Mouse (Mus musculus) limb, embryonic 10.5 days (tissue): ENCODE data around the gene Ldb1. TPM values are rescaled to one million over a fixed set of nuclear protein-coding genes. Genes with fewer than 3 reads are reported as not detected.

ENCODE experiments used
- DNase-seq: peaks from one replicate; pipeline ENCODE4 v3.0.0-alpha.2; 2017; ENCODE audit warnings: low spot score
- H3K27ac ChIP-seq: fragments of 300-500 bp; sonication (generic); 2 replicates; pipeline ENCODE4 v1.5.1; 2016; ENCODE audit warnings: mild to moderate bottlenecking
- H3K27me3 ChIP-seq: fragments of 300-500 bp; sonication (generic); 2 replicates; pipeline ENCODE4 v1.6.1; 2016; ENCODE audit warnings: low read depth, mild to moderate bottlenecking; ENCODE audit not compliant: poor library complexity, severe bottlenecking
- H3K36me3 ChIP-seq: fragments of 300-500 bp; sonication (generic); 2 replicates; pipeline ENCODE4 v1.6.1; 2016; ENCODE audit warnings: mild to moderate bottlenecking, moderate library complexity
- H3K4me1 ChIP-seq: fragments of 300-500 bp; sonication (generic); 2 replicates; pipeline ENCODE4 v1.6.1; 2016
- H3K4me3 ChIP-seq: fragments of 300-500 bp; sonication (generic); 2 replicates; pipeline ENCODE4 v1.5.1; 2016; ENCODE audit warnings: mild to moderate bottlenecking, moderate library complexity
- H3K9me3 ChIP-seq: fragments of 300-500 bp; sonication (generic); replicated peaks from 2 replicates; pipeline ENCODE4 v1.6.1; 2016; ENCODE audit warnings: mild to moderate bottlenecking
- WGBS: fragments of 180-500 bp; shearing (Covaris S2); methylation state at CpG from one replicate; pipeline ENCODE4 v1.1.7; 2016; 5-methylcytosine and 5-hydroxymethylcytosine counted together
- polyA plus RNA-seq: library from polyadenylated mRNA; unstranded; fragments of >200 nt; fragmentation: Nextera tagmentation; extraction: Ambion mirVana; gene quantifications from 2 replicates; pipeline ENCODE4 v1.2.1, GENCODE M21; 2016

Ldb1 gene
- polyA plus RNA-seq, 1 experiment from 2014 or later: 104 TPM

- Histone ChIP-seq H3K27me3 (no peaks in the 10 kb centered on the region), H3K36me3 (peaks cover 23% of the 10 kb centered on the region), H3K9me3 (no peaks in the 10 kb centered on the region), H3K27ac (peak overlapping the region; percentile 93), H3K4me1 (peaks cover 20% of the 10 kb centered on the region), H3K4me3 (peak overlapping the region; percentile 73)
- peak; percentile 89 for DNase-seq
- WGBS: under 1% methylated on average over 42 of the region's 42 CpGs
Measured at GRCm38 (mm10) chr19:46056947-46057607, 12.1 kb upstream of the Ldb1 start.

DNA sequence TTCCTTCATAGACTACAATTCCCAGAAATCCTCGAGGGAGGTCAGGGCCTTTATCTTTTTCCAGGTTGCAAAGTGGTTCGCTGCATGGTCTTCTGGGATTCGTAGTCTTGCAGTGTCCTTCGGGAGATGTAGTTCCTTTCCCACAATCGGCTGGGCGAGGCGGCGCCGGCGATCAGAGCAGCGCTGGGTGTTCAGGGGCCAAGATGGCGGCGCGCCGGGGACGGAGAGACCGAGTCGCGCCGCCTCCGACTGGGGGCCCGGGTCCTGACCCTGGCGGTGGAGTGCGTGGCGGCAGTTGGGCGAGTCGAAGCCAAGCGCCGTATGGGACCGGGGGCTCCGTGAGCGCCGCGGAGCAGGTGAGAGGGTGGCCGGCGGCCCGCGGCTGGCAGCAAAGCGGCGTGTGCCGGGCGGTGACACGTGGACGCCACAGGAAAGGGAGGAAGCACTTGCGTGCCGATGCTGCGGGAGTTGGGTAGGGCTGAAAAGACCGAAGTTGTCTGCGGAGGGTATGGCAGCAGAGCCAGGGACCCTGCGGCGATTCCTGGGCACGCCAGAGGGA lies 11.5 kb upstream of the Ldb1 start:
- Histone ChIP-seq H3K27ac (peak overlapping the region; percentile 93), H3K4me3 (peak overlapping the region; percentile 73), H3K36me3 (peaks cover 17% of the 10 kb centered on the region), H3K4me1 (peaks cover 20% of the 10 kb centered on the region), H3K27me3 (no peaks in the 10 kb centered on the region), H3K9me3 (no peaks in the 10 kb centered on the region)
- under 1% methylated on average over 52 of the region's 52 CpGs for WGBS
- DNase-seq: peak; percentile 91

GRCm38 (mm10) chr19:46055752-46056387 lies 10.9 kb upstream of the Ldb1 start:
- Histone ChIP-seq H3K9me3 (no peaks in the 10 kb centered on the region), H3K27ac (peak overlapping the region; percentile 93), H3K27me3 (no peaks in the 10 kb centered on the region), H3K36me3 (peaks cover 11% of the 10 kb centered on the region; the same call in 1 of the 2 replicates), H3K4me1 (peaks cover 20% of the 10 kb centered on the region), H3K4me3 (peak overlapping the region; percentile 73)
- DNase-seq: no peak
- 2% methylated on average over 11 of the region's 11 CpGs for WGBS

GRCm38 (mm10) chr19:46050462-46050861 lies 5.4 kb upstream of the Ldb1 start:
- Histone ChIP-seq H3K27me3 (no peaks in the 10 kb centered on the region), H3K27ac (no peak overlapping the region), H3K36me3 (no peaks in the 10 kb centered on the region), H3K4me1 (peaks cover 25% of the 10 kb centered on the region), H3K9me3 (no peaks in the 10 kb centered on the region), H3K4me3 (no peak overlapping the region)
- 83% methylated on average over 2 of the region's 2 CpGs for WGBS
- no peak for DNase-seq

GRCm38 (mm10) chr19:46049129-46049528 lies 4.1 kb upstream of the Ldb1 start:
- peaks cover 31% of the 10 kb centered on the region for H3K4me1 ChIP-seq
- H3K27me3 ChIP-seq: no peaks in the 10 kb centered on the region
- H3K27ac ChIP-seq: no peak overlapping the region
- 73% methylated on average over 4 of the region's 4 CpGs for WGBS
- no peak overlapping the region for H3K4me3 ChIP-seq
- H3K9me3 ChIP-seq: no peaks in the 10 kb centered on the region
- H3K36me3 ChIP-seq: no peaks in the 10 kb centered on the region
- DNase-seq: no peak

- peak overlapping the region; percentile 56; the same call in 1 of the 2 replicates for H3K27ac ChIP-seq
- 44% methylated on average over 2 of the region's 2 CpGs for WGBS
- H3K4me1 ChIP-seq: peaks cover 48% of the 10 kb centered on the region
Measured at GRCm38 (mm10) chr19:46047426-46047825, 2.4 kb upstream of the Ldb1 start.

DNA sequence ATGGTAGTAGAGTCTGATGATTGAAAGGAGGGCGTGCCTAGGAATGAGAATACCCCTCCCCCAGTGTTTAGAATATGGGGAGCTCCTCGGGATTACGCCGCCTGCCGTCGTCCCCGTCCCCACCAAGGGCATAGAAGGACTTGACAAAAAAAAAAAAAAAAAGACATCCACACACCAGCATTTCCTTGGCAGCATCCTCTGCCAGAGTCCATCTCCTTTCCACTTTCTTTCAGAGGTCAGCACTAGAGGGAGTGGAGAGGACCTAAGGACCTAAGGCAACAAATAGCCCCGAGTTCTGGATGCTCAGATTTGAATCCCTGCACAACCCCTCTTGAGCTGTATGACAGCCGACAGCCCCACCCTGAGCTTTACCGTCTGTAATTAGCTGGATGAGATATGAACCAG lies 1.6 kb upstream of the Ldb1 start:
- Histone ChIP-seq H3K4me3 (peak overlapping the region; percentile 96), H3K27ac (peak overlapping the region; percentile 97; the same call in 1 of the 2 replicates)

More at GRCm38 (mm10) chr19:46047426-46047825, 2.4 kb upstream of the Ldb1 start:
- Histone ChIP-seq H3K9me3 (no peaks in the 10 kb centered on the region), H3K36me3 (no peaks in the 10 kb centered on the region), H3K4me3 (no peak overlapping the region), H3K27me3 (no peaks in the 10 kb centered on the region)
- no peak for DNase-seq

DNA sequence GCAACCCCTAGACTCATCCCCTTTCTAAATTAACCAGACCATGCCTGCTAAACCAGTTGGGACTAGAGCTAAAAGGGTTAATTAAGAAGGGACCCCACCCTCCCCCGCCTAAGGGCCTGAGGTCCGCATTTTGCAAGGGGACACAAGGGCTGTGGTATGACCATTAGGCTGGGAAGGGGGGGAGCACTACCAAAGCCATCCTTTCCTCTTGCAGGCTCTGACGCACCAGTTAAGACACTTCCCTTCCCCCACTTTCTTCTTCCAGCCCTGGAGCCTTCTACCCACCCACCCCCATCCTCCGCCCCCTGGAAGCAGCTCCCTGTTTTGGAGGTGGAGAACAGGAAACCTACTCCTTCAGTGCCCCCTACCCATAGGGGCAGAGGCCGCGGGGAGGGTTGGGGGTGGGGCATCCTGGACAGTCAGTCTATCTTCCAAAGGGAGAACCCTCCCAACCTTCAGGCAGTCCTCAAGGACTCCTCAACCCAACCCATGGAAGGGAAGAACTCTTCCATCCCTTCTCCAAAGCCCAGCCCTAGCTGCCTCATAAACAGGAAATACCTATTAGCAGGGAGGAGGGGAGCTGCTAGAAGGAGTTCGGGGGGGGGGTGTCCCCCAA lies 790 bp upstream of the Ldb1 start:
- Histone ChIP-seq H3K36me3 (no peaks in the 10 kb centered on the region), H3K27ac (peak overlapping the region; percentile 97), H3K27me3 (no peaks in the 10 kb centered on the region), H3K4me1 (peaks cover 65% of the 10 kb centered on the region), H3K4me3 (peak overlapping the region; percentile 96), H3K9me3 (no peaks in the 10 kb centered on the region)
- peak; percentile 74 for DNase-seq
- WGBS: under 1% methylated on average over 7 of the region's 7 CpGs

More for the DNA sequence above, 1.6 kb upstream of the Ldb1 start:
- WGBS: 5% methylated on average over 10 of the region's 10 CpGs
- H3K9me3 ChIP-seq: no peaks in the 10 kb centered on the region
- H3K4me1 ChIP-seq: peaks cover 56% of the 10 kb centered on the region
- no peak for DNase-seq
- no peaks in the 10 kb centered on the region for H3K36me3 ChIP-seq
- no peaks in the 10 kb centered on the region for H3K27me3 ChIP-seq

DNA sequence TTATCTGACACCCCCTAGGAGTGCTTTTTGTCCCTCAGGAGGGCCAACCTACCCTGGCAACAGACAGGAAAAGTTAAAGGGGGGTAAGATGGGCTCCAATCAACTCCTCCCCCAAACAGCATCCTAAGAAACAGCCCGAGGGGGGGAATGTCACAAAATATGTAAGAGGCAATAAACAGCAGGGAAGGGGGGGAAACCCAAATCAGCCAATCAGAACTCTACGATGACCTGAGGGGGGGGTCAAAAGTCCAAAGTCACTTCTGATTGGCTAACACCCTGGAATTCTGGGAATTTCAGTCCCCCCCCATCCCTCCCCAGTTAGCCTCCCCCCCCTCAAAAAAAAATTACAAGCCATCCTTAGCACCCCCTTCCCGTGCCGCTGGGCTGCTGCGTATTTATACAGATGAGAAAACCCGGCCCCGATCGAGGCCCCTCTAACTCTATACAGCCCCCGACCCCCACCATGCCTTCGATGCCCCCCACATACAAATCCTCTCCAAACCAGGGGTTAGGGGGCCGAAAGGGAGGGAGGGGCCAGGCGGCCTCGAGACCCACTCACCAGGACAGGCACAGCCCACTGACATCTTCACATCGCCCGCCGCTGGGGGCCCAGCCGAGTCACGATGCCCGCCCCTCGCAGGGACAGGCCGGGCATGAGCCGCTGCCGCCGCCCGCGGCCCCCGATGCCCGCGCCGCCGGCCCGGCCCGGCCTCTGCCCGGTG lies 582 bp downstream of the Ldb1 start, which contains the start of gene Pprc1:
TSS of gene Pprc1 (plus strand) at position 616 of the 722 bp plus-strand sequence.
- WGBS: under 1% methylated on average over 34 of the region's 34 CpGs
- Histone ChIP-seq H3K36me3 (no peaks in the 10 kb centered on the region), H3K4me1 (peaks cover 77% of the 10 kb centered on the region), H3K9me3 (no peaks in the 10 kb centered on the region), H3K27me3 (no peaks in the 10 kb centered on the region), H3K4me3 (peak within 1 kb of the TSS; percentile 96), H3K27ac (peak within 1 kb of the TSS; percentile 97)
- DNase-seq: peak; percentile 68

DNA sequence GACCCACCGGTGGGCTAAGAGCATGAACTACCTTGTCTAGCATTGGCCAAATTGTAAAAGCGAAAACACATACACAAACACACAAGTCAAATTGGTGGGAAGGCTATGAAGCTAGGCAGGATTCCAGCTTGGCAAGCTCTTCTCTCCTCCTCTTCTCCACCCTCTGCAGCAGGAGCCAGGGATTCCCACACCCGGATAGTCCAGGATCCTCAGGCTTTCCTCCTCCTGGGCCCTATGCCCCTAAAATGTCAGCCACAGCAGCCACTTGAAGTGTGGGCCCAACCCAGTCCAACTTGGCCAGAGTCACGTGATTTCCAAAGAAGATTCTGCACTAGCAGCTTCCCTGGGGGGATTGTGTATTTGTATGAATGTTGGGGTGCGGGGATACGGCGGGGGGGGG lies 1.6 kb downstream of the Ldb1 start:
- peaks cover 79% of the 10 kb centered on the region for H3K4me1 ChIP-seq
- 75% methylated on average over 7 of the region's 7 CpGs for WGBS
- H3K9me3 ChIP-seq: no peaks in the 10 kb centered on the region
- no peaks in the 10 kb centered on the region for H3K36me3 ChIP-seq
- no peaks in the 10 kb centered on the region for H3K27me3 ChIP-seq
- peak overlapping the region; percentile 96 for H3K4me3 ChIP-seq
- DNase-seq: no peak
- H3K27ac ChIP-seq: peak overlapping the region; percentile 97

- Histone ChIP-seq H3K27ac (peak overlapping the region; percentile 97), H3K4me3 (peak overlapping the region; percentile 96), H3K36me3 (peaks cover 4% of the 10 kb centered on the region), H3K27me3 (no peaks in the 10 kb centered on the region), H3K4me1 (peaks cover 84% of the 10 kb centered on the region), H3K9me3 (no peaks in the 10 kb centered on the region)
- DNase-seq: peak; percentile 76
- 8% methylated on average over 6 of the region's 6 CpGs for WGBS
Measured at GRCm38 (mm10) chr19:46042476-46043011, 2.5 kb downstream of the Ldb1 start.

- peak overlapping the region; percentile 96 for H3K4me3 ChIP-seq
- no peaks in the 10 kb centered on the region for H3K9me3 ChIP-seq
- H3K27ac ChIP-seq: peak overlapping the region; percentile 97
- no peaks in the 10 kb centered on the region for H3K27me3 ChIP-seq
- peaks cover 9% of the 10 kb centered on the region for H3K36me3 ChIP-seq
- peak; percentile 77 for DNase-seq
- peaks cover 84% of the 10 kb centered on the region for H3K4me1 ChIP-seq
- WGBS: 2% methylated on average over 12 of the region's 14 CpGs
Measured at GRCm38 (mm10) chr19:46041933-46042475, 3.0 kb downstream of the Ldb1 start.
